Mouse (Mus musculus) erythroblast, embryonic 14.5 days (primary cell): ENCODE data around the gene Nav3. TPM values are rescaled to one million over a fixed set of nuclear protein-coding genes. Genes with fewer than 3 reads are reported as not detected.

ENCODE experiments used
- H3K27me3 ChIP-seq: 2 replicates; pipeline ENCODE4 v1.6.1; 2012; ENCODE audit warnings: inconsistent platforms; ENCODE audit not compliant: control insufficient read depth
- H3K36me3 ChIP-seq: 2 replicates; pipeline ENCODE4 v1.6.1; 2012; ENCODE audit warnings: mild to moderate bottlenecking, inconsistent platforms; ENCODE audit not compliant: control insufficient read depth
- H3K4me1 ChIP-seq: 2 replicates; pipeline ENCODE4 v1.6.1; 2012; ENCODE audit warnings: inconsistent platforms; ENCODE audit not compliant: control insufficient read depth
- H3K4me3 ChIP-seq: replicated peaks from 2 replicates; pipeline ENCODE3; 2012; ENCODE audit warnings: moderate library complexity, mild to moderate bottlenecking, inconsistent platforms
- H3K9me3 ChIP-seq: 2 replicates; pipeline ENCODE4 v1.6.1; 2012; ENCODE audit warnings: low read length, inconsistent platforms, mixed read lengths; ENCODE audit not compliant: control insufficient read depth
- GATA1 ChIP-seq: IDR thresholded peaks from 2 replicates; pipeline ENCODE4 v1.6.1; 2012; ENCODE audit warnings: low read length, inconsistent platforms, mixed read lengths
- TAL1 ChIP-seq: IDR thresholded peaks from 3 replicates; pipeline ENCODE4 v1.6.1; 2012; ENCODE audit warnings: low read length, inconsistent platforms, mixed read lengths
- polyA plus RNA-seq: library from polyadenylated mRNA; stranded (reverse); fragments of >175 nt; gene quantifications from 2 replicates; pipeline ENCODE4 v1.2.3, GENCODE M21; 2012

The Nav3 gene
- polyA plus RNA-seq, 1 experiment = not detected

DNA sequence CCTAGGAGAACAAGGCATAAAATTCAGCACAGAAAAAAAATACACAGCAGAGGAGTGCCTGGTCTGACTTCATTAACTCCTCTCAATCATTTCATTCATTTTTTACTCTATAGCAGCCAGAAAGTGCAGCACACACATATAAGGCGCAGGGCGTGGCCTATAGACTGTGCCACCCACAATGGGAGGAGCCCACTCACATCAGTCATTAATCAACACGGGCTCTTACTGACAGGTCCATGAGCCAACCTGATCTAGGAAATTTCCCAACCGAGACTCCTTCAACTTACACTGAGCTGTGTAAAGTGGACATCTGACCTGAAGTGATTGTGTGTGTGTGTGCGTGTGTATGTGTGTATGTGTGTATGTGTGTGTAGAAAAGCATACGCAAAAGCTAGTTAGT lies 286.6 kb downstream of the Nav3 start:
- Histone ChIP-seq H3K4me1 (no peaks in the 10 kb centered on the region), H3K4me3 (no peak overlapping the region), H3K36me3 (no peaks in the 10 kb centered on the region), H3K9me3 (peaks cover 2% of the 10 kb centered on the region; the same call in 1 of the 2 replicates), H3K27me3 (no peaks in the 10 kb centered on the region)
- TF ChIP-seq TAL1 (no peak), GATA1 (no peak)

DNA sequence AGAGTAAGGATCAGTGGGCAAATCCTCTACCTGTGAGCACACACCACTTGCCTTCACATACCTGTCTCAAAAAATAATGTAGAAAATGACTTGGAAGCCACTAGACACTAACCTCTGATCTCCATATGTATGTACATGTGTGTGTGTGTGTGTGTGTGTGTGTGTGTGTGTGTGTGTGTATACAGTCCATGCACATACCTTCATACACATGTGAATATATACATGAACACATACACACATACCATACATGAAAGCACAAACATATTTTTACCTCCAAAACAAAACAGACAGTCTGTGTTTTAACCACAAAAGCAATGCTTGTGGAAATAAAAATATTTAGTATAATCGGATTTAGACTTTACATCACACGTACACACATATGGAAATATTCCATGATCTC lies 287.1 kb downstream of the Nav3 start:
- Histone ChIP-seq H3K27me3 (no peaks in the 10 kb centered on the region), H3K36me3 (no peaks in the 10 kb centered on the region), H3K4me1 (no peaks in the 10 kb centered on the region), H3K9me3 (peaks cover 2% of the 10 kb centered on the region; the same call in 1 of the 2 replicates), H3K4me3 (no peak overlapping the region)
- TF ChIP-seq GATA1 = no peak

DNA sequence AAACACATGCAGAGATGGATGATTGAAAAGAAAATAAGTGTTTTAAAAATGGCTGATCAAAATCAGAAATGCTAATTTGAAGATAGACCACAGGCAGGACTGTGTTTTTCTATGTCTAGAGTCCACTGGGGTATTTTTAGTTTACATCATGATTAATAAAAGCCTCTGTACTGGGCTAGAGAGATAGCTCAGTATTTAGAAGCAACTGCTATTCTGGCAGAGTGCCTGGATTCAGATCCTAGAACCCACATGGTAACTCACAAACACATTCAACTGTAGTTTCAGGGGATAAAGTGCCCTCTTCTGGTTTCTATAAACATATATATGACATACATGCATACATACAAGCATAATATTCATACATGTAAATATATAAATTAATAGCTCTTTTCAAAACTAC lies 293.4 kb downstream of the Nav3 start:
- no peaks in the 10 kb centered on the region for H3K4me1 ChIP-seq
- no peaks in the 10 kb centered on the region for H3K36me3 ChIP-seq
- H3K27me3 ChIP-seq = no peaks in the 10 kb centered on the region
- TF ChIP-seq GATA1 = no peak
- no peak for TF ChIP-seq TAL1
- H3K4me3 ChIP-seq = no peak overlapping the region
- 0 out of 2 replicates have a peak, but pooled peaks cover 2% of the 10 kb centered on the region for H3K9me3 ChIP-seq

DNA sequence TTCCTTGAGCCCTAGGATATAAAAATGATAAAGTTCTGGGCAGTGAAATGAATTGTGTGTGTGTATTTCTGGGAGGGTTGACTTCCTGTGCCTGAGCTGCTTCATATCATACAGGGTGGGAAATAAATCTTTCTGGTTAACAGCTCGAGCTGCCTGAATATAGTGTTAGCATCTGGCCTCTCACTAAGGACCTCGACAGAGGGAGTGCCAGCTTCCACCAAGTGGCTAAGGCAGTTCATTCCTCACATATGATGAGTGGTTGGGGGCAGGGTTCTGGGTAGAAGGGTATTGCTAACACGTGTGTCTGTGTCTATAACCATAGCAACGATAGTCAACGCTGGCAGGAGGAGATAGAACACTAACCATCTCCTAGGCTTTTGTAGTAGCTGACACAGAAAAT lies 295.1 kb downstream of the Nav3 start:
- H3K4me3 ChIP-seq = no peak overlapping the region
- H3K36me3 ChIP-seq = no peaks in the 10 kb centered on the region
- H3K4me1 ChIP-seq = no peaks in the 10 kb centered on the region
- H3K9me3 ChIP-seq = 0 out of 2 replicates have a peak, but pooled peaks cover 2% of the 10 kb centered on the region
- TF ChIP-seq TAL1 (no peak), GATA1 (no peak)
- H3K27me3 ChIP-seq = no peaks in the 10 kb centered on the region

DNA sequence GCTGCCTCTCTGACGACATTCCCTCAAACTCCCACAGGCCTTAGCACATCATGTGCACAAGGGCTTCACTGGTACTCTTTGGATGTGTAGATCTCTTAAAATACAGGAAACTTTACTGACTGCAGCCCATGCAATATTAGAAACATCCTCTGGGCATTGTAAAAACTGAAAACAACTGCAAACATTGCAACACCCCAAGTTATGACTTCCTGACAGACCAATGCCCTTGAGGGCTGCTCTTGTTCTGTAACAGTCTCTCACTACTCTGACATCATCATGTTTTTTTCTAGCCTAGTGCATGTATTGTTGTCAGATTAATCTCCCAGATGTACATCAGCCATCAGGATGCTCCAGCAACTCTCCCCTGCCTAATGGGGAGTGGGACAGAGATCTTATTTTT lies 296.5 kb downstream of the Nav3 start:
- TF ChIP-seq GATA1 (no peak), TAL1 (no peak)

DNA sequence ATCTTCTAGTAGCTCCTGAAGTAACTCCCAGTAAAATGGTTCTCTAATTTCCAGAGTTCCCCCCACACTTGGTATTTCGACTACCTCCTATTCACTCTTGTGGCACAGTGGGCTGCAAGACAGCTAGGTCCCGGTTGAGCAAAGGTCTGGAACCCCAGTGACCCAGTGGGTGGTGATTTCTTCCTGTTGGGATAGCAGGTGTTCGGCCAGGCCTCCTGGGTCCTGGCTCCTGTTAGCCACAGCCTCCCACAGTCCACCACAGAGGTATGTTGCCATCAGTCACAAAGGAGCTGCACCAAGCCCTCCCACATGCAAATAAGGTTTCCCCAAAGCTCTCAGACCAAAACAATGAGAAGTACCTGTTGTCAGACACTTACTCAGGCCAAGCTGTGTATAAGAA lies 297.9 kb downstream of the Nav3 start:
- Histone ChIP-seq H3K4me1 (no peaks in the 10 kb centered on the region), H3K9me3 (0 out of 2 replicates have a peak, but pooled peaks cover 2% of the 10 kb centered on the region), H3K27me3 (no peaks in the 10 kb centered on the region), H3K4me3 (no peak overlapping the region), H3K36me3 (no peaks in the 10 kb centered on the region)
- no peak for TF ChIP-seq TAL1
- no peak for TF ChIP-seq GATA1

More for the DNA sequence above, 296.5 kb downstream of the Nav3 start:
- Histone ChIP-seq H3K9me3 (0 out of 2 replicates have a peak, but pooled peaks cover 2% of the 10 kb centered on the region), H3K4me1 (no peaks in the 10 kb centered on the region), H3K27me3 (no peaks in the 10 kb centered on the region), H3K4me3 (no peak overlapping the region), H3K36me3 (no peaks in the 10 kb centered on the region)

DNA sequence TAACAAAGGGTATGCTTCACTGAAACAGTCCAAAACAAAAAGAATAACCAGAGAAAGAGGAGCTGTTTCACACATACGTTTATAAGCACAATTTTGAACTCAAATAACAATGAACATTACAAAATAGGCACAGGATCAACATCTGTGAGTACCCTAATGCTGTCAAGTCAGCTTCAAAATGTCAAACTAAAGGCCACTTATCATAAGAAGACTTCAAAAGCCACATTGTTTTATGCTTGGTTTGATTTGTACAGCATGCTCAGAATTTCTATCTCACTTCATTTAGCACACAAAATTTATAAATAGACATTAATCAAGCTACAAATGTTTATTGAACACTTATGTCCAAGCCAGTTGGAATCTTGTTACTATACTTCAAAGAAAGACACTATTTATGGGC lies 299.6 kb downstream of the Nav3 start:
- Histone ChIP-seq H3K36me3 (no peaks in the 10 kb centered on the region), H3K4me1 (no peaks in the 10 kb centered on the region), H3K9me3 (0 out of 2 replicates have a peak, but pooled peaks cover 2% of the 10 kb centered on the region), H3K27me3 (no peaks in the 10 kb centered on the region), H3K4me3 (no peak overlapping the region)
- no peak for TF ChIP-seq TAL1
- no peak for TF ChIP-seq GATA1

DNA sequence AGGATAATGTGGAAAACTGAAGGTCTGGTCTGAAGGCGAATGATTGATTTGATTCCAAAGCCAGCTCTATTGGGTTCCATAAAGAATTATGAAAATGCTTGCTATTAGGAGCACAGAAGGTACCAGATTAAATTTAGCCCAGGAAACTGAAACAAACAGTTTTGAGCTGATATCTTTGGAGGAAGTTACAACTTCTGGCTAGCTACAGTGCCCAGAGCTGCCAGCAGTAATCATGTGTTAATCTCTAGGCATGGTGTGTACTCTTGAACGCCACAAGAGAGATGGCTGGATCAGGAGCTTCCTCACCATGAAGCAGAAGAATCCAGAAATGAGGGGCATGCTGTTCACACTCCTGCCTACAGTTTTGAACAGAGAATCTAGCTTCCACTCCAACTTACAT lies 300.5 kb downstream of the Nav3 start:
- H3K36me3 ChIP-seq = no peaks in the 10 kb centered on the region

DNA sequence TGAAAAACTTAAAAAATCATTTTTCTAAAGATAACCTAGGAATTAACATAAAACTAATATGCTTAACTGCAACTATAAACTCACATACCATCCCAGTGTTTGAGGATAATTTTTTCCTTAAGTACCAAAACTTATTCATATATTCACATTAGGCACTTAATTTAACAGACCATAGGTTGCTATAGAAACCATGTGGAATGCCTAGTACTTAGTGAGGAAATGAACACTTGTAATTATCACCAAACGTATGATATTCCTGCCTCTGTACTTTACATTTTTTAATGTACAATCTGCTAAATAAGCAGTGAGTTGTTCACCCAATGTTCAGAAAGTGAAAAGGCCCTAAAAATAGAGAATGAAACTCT lies 301.1 kb downstream of the Nav3 start:
- H3K4me3 ChIP-seq = no peak overlapping the region
- H3K36me3 ChIP-seq = no peaks in the 10 kb centered on the region
- no peaks in the 10 kb centered on the region for H3K9me3 ChIP-seq
- no peaks in the 10 kb centered on the region for H3K4me1 ChIP-seq
- no peaks in the 10 kb centered on the region for H3K27me3 ChIP-seq
- TF ChIP-seq TAL1 = no peak
- no peak for TF ChIP-seq GATA1

More for the DNA sequence above, 300.5 kb downstream of the Nav3 start:
- H3K27me3 ChIP-seq = no peaks in the 10 kb centered on the region
- TF ChIP-seq GATA1 (no peak), TAL1 (no peak)
- no peaks in the 10 kb centered on the region for H3K9me3 ChIP-seq
- no peak overlapping the region for H3K4me3 ChIP-seq
- no peaks in the 10 kb centered on the region for H3K4me1 ChIP-seq

DNA sequence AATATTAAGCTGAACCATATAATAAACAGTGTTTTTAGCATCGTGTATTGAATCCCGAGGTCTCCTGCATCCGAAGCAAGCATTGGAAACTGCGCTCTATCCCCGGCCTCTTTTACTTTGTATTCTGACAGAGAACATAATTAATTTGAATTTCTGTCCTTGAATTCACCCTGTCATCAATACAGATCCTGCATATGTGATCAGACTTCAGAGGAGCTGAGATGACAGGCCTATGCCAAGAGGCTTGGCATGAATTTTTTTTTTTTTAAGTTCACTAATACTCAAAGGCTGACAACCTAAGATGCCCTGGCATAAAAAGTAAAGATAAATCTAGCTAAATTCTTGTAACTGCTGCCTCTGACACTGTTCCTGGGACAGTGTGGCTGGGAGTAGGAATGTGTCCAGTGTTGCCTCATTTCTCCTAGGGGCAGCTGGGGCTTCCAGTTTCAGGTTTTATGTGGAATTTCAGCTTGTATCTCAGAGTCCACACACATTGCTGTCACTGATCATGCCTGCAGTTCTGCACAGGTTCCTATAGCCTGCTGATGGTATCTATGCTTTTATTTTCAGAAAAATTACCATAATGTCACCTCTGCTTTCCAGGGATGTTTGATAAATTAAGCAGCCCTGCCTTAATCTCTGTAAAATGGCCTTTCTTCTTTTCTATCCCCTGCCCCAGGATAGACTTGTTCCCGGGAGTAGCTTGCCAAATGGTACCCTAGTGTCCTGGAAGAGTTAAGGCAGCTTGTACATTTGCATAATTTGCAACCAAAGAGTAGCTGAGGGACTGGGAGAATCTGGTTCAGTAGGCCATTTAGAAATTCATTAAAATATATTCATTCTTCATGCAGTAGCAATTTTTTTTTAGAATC lies 301.8 kb downstream of the Nav3 start:
- no peak overlapping the region for H3K4me3 ChIP-seq
- H3K4me1 ChIP-seq = no peaks in the 10 kb centered on the region
- no peaks in the 10 kb centered on the region for H3K9me3 ChIP-seq
- H3K36me3 ChIP-seq = no peaks in the 10 kb centered on the region
- no peaks in the 10 kb centered on the region for H3K27me3 ChIP-seq
- TF ChIP-seq GATA1 = no peak
